Mouse (Mus musculus) bone marrow macrophage, adult 2 months (primary cell): ENCODE results near the gene Olfr561.

Source experiments
- CTCF ChIP-seq: IDR thresholded peaks from 2 replicates; pipeline ENCODE4 v1.5.1; 2012; ENCODE audit warnings: low read depth, mild to moderate bottlenecking, low read length, moderate library complexity
- POLR2A ChIP-seq: IDR thresholded peaks from 2 replicates; pipeline ENCODE4 v1.6.1; 2012; ENCODE audit warnings: mild to moderate bottlenecking, low read depth, low read length, borderline replicate concordance

DNA sequence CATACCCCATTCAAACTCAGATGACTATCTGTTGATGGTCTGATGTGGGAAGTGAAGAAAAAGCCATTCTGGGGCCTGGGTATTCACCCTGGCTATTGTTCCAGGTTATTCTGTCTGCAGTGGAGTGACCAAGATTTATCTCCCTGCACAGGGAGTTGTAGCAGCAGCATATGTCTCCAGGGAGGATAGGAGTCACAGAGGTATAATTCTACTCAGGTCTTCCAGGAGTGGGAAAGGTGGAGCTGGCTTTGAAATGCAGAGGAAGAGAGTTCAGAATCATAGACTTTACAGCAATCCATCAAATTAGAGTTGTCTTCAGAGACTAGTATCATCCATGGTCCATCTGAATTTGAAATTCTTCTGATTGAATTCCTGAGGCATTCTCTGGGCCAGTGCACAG, 43.6 kb upstream of the Olfr561 start, which contains the start of gene Olfr559:
- TF ChIP-seq POLR2A: no peak
- TF ChIP-seq CTCF: no peak
